Mouse (Mus musculus): ENCODE results near the gene Usp3. TPM values are rescaled to one million over a fixed set of nuclear protein-coding genes. Genes with fewer than 3 reads are reported as not detected.
A peak's percentile ranks its signal among the peaks of the same experiment; 100 is the strongest.

The Usp3 gene
- polyA plus RNA-seq, 1 experiment from 2014 or later: 67.1 TPM

DNA sequence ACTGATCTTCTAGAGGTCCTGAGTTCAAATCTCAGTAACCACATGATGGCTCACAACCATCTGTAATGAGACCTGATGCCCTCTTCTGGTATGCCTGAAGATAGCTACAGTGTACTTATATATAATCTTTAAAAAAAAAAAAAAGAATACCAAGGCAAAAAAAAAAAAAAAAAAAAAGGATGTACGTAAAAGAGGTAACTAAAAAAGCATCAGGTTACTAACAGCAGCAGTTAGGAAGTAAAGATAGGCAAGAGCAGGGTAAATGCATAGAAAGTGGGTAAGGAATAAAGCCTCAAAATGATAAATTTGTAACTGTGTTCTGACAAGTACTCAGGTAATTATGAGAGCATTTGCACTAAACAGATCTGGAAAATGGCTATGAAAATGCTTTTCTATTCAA lies 12.2 kb downstream of the Usp3 start:
- Histone ChIP-seq H3K27me3 (ENCODE audit: insufficient read depth, low read length) (no peaks in the 10 kb centered on the region), H3K4me3 (ENCODE audit: low read length) (no peak overlapping the region), H3K9me3 (ENCODE audit: low read length) (no peaks in the 10 kb centered on the region), H3K27ac (ENCODE audit: low read length) (no peak overlapping the region), H3K4me2 (replicated peaks; ENCODE audit: low read depth, low read length) (no peak overlapping the region), H3K4me1 (ENCODE audit: insufficient read depth, low read length) (peaks cover 2% of the 10 kb centered on the region; the same call in 1 of the 2 replicates), H3K9ac (replicated peaks; ENCODE audit: low read length) (no peak overlapping the region), H3K36me3 (ENCODE audit: insufficient read depth, low read length) (no peaks in the 10 kb centered on the region)
- ATAC-seq (ENCODE audit: low FRiP score, low TSS enrichment): no peak
- 71% methylated on average over 1 of the region's 1 CpGs for WGBS

DNA sequence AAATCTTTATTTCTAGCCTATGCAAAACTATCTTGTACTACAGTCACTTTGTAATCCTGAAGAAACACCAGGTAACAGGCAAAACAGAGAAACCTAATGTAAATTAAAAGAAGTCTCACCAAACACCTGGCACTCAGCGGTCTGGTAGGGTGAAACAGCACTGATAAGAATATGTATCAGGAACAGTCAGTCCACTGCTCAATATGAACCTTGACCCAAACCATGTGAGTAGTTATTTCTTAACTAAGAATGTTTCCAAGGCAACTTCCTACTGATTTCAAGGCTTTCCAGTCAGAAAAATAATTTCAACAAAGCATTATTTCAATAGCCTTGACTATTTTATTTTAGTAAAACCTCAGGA lies 17.1 kb downstream of the Usp3 start:
- no peak for ATAC-seq (ENCODE audit: low FRiP score, low TSS enrichment)
- Histone ChIP-seq H3K9ac (replicated peaks; ENCODE audit: low read length) (no peak overlapping the region), H3K9me3 (ENCODE audit: low read length) (no peaks in the 10 kb centered on the region), H3K27ac (ENCODE audit: low read length) (no peak overlapping the region), H3K4me3 (ENCODE audit: low read length) (no peak overlapping the region), H3K4me2 (replicated peaks; ENCODE audit: low read depth, low read length) (no peak overlapping the region), H3K27me3 (ENCODE audit: insufficient read depth, low read length) (no peaks in the 10 kb centered on the region), H3K4me1 (ENCODE audit: insufficient read depth, low read length) (peaks cover 13% of the 10 kb centered on the region), H3K36me3 (ENCODE audit: insufficient read depth, low read length) (no peaks in the 10 kb centered on the region)
- 81% methylated on average over 1 of the region's 1 CpGs for WGBS

DNA sequence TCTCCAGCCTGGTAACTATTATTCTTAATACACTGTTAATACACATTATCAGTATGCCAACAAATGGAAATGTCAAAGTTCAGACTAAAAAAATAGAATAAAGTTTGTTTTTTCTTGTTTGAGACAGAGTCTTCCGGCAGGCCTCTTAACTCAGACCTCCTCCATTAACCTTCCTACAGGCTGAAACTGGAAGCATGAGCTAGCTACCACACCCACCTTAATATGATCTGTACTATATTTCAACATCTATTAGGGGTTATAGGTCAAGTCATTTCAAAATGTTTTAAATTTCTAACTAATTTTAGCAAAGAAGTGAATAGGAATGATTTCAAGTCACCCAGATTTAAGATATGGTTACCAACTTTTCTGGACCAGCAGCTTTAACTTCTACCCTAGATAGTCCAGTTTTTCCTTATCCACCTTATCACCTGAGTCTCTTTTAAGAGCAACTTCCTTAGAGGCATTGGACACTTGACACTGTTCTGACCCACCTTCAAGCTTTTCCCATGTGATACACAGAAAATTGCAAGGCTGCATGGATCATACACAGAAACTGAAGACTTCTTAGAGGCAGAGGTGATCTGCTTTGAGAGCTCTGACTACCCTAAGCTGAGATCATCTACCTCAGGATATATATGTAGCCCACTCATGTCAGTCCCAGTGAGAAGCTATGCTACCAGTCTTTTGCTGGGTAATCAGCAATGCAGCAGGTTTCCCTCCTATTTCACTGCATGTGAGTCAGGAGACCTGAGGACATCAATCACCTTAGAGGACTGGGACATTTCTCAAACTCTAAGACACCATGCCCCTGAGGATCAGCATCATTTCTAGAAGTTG lies 17.7 kb downstream of the Usp3 start:
- H3K4me2 ChIP-seq (replicated peaks; ENCODE audit: low read depth, low read length): no peak overlapping the region
- H3K9ac ChIP-seq (replicated peaks; ENCODE audit: low read length): no peak overlapping the region
- no peak for ATAC-seq (ENCODE audit: low FRiP score, low TSS enrichment)
- no peaks in the 10 kb centered on the region for H3K36me3 ChIP-seq (ENCODE audit: insufficient read depth, low read length)
- no peak overlapping the region for H3K27ac ChIP-seq (ENCODE audit: low read length)
- H3K4me1 ChIP-seq (ENCODE audit: insufficient read depth, low read length): peaks cover 13% of the 10 kb centered on the region
- H3K4me3 ChIP-seq (ENCODE audit: low read length): no peak overlapping the region
- H3K27me3 ChIP-seq (ENCODE audit: insufficient read depth, low read length): no peaks in the 10 kb centered on the region
- WGBS: 66% methylated on average over 1 of the region's 1 CpGs
- no peaks in the 10 kb centered on the region for H3K9me3 ChIP-seq (ENCODE audit: low read length)

- H3K36me3 ChIP-seq (ENCODE audit: insufficient read depth, low read length): no peaks in the 10 kb centered on the region
- no peak for ATAC-seq (ENCODE audit: low FRiP score, low TSS enrichment)
- H3K4me2 ChIP-seq (replicated peaks; ENCODE audit: low read depth, low read length): no peak overlapping the region
- H3K9me3 ChIP-seq (ENCODE audit: low read length): no peaks in the 10 kb centered on the region
- H3K27me3 ChIP-seq (ENCODE audit: insufficient read depth, low read length): no peaks in the 10 kb centered on the region
- 60% methylated on average over 4 of the region's 4 CpGs for WGBS
- peaks cover 21% of the 10 kb centered on the region for H3K4me1 ChIP-seq (ENCODE audit: insufficient read depth, low read length)
- H3K9ac ChIP-seq (replicated peaks; ENCODE audit: low read length): no peak overlapping the region
- no peak overlapping the region for H3K27ac ChIP-seq (ENCODE audit: low read length)
- H3K4me3 ChIP-seq (ENCODE audit: low read length): no peak overlapping the region
Measured at GRCm38 (mm10) chr9:66571986-66572700, 20.8 kb downstream of the Usp3 start.

DNA sequence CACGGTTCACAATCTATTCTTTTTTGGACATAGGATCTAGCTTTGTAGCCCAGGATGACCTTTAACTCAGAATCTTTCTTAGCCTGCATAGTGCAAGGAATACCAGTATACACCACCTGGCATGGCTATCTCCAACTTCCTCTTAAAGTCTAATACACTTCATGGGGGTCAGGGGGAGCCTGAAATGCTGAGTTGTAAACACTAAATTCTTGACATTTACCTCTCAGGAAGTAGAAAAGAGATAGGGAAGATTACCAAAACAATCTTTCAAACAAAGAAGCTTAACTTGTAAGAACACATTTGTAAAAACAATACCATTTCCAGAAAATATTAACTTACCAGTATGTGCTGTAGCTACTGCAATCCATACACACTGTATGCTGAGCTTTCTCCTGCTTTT lies 30.7 kb downstream of the Usp3 start:
- no peaks in the 10 kb centered on the region for H3K27me3 ChIP-seq (ENCODE audit: insufficient read depth, low read length)
- H3K27ac ChIP-seq (ENCODE audit: low read length): no peak overlapping the region
- no peaks in the 10 kb centered on the region for H3K9me3 ChIP-seq (ENCODE audit: low read length)
- no peak overlapping the region for H3K4me2 ChIP-seq (replicated peaks; ENCODE audit: low read depth, low read length)
- H3K9ac ChIP-seq (replicated peaks; ENCODE audit: low read length): no peak overlapping the region
- 0 out of 2 replicates have a peak, but pooled peaks cover 5% of the 10 kb centered on the region for H3K4me1 ChIP-seq (ENCODE audit: insufficient read depth, low read length)
- 0 out of 2 replicates have a peak, but pooled peaks cover 2% of the 10 kb centered on the region for H3K36me3 ChIP-seq (ENCODE audit: insufficient read depth, low read length)
- WGBS: 68% methylated on average over 1 of the region's 1 CpGs
- no peak for ATAC-seq (ENCODE audit: low FRiP score, low TSS enrichment)
- H3K4me3 ChIP-seq (ENCODE audit: low read length): no peak overlapping the region

DNA sequence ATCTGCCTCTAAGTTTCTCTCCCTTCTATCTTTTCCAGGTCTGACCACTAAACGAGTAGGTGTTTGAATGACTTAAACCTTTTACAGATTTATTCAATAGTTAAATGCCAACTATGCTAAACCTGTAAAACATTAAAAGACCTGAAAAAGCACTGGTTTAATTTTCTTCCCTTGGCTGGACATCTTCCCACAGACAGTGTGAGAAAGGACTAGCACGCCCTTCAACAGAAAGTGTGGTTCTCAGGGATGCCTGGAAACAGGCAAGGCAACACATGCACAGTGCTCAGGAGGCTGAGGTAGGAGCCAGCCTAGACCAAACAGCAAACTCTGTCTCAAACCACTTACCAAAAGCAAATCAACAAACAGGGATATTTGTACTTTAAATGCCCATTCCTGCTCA lies 31.4 kb downstream of the Usp3 start:
- ATAC-seq (ENCODE audit: low FRiP score, low TSS enrichment): no peak
- H3K4me1 ChIP-seq (ENCODE audit: insufficient read depth, low read length): 0 out of 2 replicates have a peak, but pooled peaks cover 5% of the 10 kb centered on the region
- 0 out of 2 replicates have a peak overlapping the region, but pooled peaks have one; percentile 31 for H3K27ac ChIP-seq (ENCODE audit: low read length)
- H3K9ac ChIP-seq (replicated peaks; ENCODE audit: low read length): no peak overlapping the region
- H3K4me2 ChIP-seq (replicated peaks; ENCODE audit: low read depth, low read length): no peak overlapping the region
- H3K36me3 ChIP-seq (ENCODE audit: insufficient read depth, low read length): 0 out of 2 replicates have a peak, but pooled peaks cover 2% of the 10 kb centered on the region
- H3K27me3 ChIP-seq (ENCODE audit: insufficient read depth, low read length): no peaks in the 10 kb centered on the region
- H3K9me3 ChIP-seq (ENCODE audit: low read length): no peaks in the 10 kb centered on the region
- no peak overlapping the region for H3K4me3 ChIP-seq (ENCODE audit: low read length)
- WGBS: 77% methylated on average over 2 of the region's 2 CpGs

GRCm38 (mm10) chr9:66560728-66561127 lies 32.2 kb downstream of the Usp3 start:
- no peaks in the 10 kb centered on the region for H3K9me3 ChIP-seq (ENCODE audit: low read length)
- 0 out of 2 replicates have a peak, but pooled peaks cover 2% of the 10 kb centered on the region for H3K36me3 ChIP-seq (ENCODE audit: insufficient read depth, low read length)
- H3K4me2 ChIP-seq (replicated peaks; ENCODE audit: low read depth, low read length): no peak overlapping the region
- H3K4me1 ChIP-seq (ENCODE audit: insufficient read depth, low read length): 0 out of 2 replicates have a peak, but pooled peaks cover 5% of the 10 kb centered on the region
- no peak for ATAC-seq (ENCODE audit: low FRiP score, low TSS enrichment)
- 0 out of 2 replicates have a peak overlapping the region, but pooled peaks have one; percentile 56 for H3K27ac ChIP-seq (ENCODE audit: low read length)
- H3K27me3 ChIP-seq (ENCODE audit: insufficient read depth, low read length): no peaks in the 10 kb centered on the region
- whole genome bisulfite sequencing: 36% methylated on average over 1 of the region's 1 CpGs
- H3K4me3 ChIP-seq (ENCODE audit: low read length): no peak overlapping the region
- no peak overlapping the region for H3K9ac ChIP-seq (replicated peaks; ENCODE audit: low read length)

DNA sequence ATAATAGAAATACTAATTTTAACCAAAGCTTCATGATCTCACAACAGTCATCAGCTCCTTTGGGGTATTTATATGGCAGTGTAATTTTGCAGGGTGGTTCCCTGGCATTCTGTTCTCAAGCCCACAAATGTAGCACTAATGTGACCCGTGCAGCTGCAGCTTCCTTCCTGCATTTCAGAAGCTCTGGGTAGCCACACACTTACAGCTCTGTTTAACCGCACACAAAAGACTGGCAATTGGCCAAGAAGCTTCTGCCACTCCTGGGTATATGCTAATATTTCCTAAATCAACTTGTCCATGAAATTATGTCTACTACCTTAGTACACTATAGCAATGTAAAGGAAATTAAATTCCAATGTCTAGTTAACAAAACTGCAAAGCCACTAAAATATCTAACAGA lies 32.6 kb downstream of the Usp3 start:
- H3K4me2 ChIP-seq (replicated peaks; ENCODE audit: low read depth, low read length): no peak overlapping the region
- no peak overlapping the region for H3K27ac ChIP-seq (ENCODE audit: low read length)

GRCm38 (mm10) chr9:66558971-66559370 lies 34.0 kb downstream of the Usp3 start:
- Histone ChIP-seq H3K27ac (ENCODE audit: low read length) (0 out of 2 replicates have a peak overlapping the region, but pooled peaks have one; percentile 15), H3K27me3 (ENCODE audit: insufficient read depth, low read length) (no peaks in the 10 kb centered on the region), H3K9ac (replicated peaks; ENCODE audit: low read length) (no peak overlapping the region), H3K4me3 (ENCODE audit: low read length) (no peak overlapping the region), H3K4me2 (replicated peaks; ENCODE audit: low read depth, low read length) (no peak overlapping the region), H3K36me3 (ENCODE audit: insufficient read depth, low read length) (0 out of 2 replicates have a peak, but pooled peaks cover 2% of the 10 kb centered on the region), H3K9me3 (ENCODE audit: low read length) (no peaks in the 10 kb centered on the region), H3K4me1 (ENCODE audit: insufficient read depth, low read length) (0 out of 2 replicates have a peak, but pooled peaks cover 5% of the 10 kb centered on the region)
- 92% methylated on average over 4 of the region's 4 CpGs for WGBS
- no peak for ATAC-seq (ENCODE audit: low FRiP score, low TSS enrichment)

More for the DNA sequence above, 32.6 kb downstream of the Usp3 start:
- 42% methylated on average over 2 of the region's 2 CpGs for WGBS
- ATAC-seq (ENCODE audit: low FRiP score, low TSS enrichment): no peak
- H3K36me3 ChIP-seq (ENCODE audit: insufficient read depth, low read length): 0 out of 2 replicates have a peak, but pooled peaks cover 2% of the 10 kb centered on the region
- 0 out of 2 replicates have a peak, but pooled peaks cover 5% of the 10 kb centered on the region for H3K4me1 ChIP-seq (ENCODE audit: insufficient read depth, low read length)
- H3K9ac ChIP-seq (replicated peaks; ENCODE audit: low read length): no peak overlapping the region
- H3K9me3 ChIP-seq (ENCODE audit: low read length): no peaks in the 10 kb centered on the region
- no peak overlapping the region for H3K4me3 ChIP-seq (ENCODE audit: low read length)
- H3K27me3 ChIP-seq (ENCODE audit: insufficient read depth, low read length): no peaks in the 10 kb centered on the region

All from kidney, embryonic 16.5 days (tissue).